Mouse (Mus musculus): Measurements from ENCODE around the gene Samd10.

DNA sequence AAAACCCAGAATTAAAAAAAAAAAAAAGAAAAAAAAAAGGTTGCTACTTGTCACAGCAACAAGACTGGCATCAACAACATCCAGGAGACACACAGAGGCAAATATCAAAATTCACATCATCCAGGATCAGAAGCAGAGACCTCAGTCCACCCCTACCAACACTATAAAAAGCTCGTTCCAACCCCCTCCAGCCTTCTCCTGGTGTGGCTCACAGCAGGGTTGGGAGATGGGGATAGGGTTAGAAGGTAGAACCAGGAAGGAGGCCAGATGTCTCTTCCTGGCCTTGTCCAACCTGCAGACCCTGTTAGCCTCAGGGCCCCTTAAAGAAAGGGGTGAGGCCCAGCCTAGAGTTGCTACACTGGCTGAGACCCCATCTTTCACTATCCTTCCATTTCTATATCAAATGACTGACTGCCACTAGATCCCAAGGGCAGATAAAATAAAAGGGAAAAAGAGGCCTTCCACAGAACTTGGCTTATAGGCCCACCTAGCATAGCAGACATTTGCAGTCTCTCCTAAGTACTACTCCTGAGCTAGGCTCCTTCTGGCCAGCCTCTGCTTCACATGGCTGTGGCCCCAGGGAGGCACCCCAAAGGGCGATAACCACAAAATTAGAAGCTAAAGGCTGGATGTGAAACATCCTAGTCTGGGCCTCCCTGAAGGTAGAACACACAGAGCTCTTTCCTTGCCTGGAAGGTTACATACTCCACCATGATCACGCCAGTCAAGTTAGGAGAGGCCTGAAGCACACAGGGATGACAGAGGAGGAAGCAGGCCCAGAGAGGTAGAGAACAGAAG lies 15.4 kb downstream of the Samd10 start:
- TF ChIP-seq GATA1 (IDR thresholded peaks at IDR 0.05; ENCODE audit: borderline replicate concordance, low read length), result no peak
- TF ChIP-seq FLI1 (IDR thresholded peaks at IDR 0.05; ENCODE audit: low read length), result no peak

All from megakaryocyte, embryonic 14.5 days (primary cell).